Mouse (Mus musculus) C2C12 (cell line): Measurements from ENCODE around the gene Senp3. TPM values are rescaled to one million over a fixed set of nuclear protein-coding genes. Genes with fewer than 3 reads are reported as not detected.
"Not testable (repeated sequence)": the region's sequence is repeated elsewhere in the genome, so short reads cannot be mapped to it uniquely, and the experiment has no call there.

Experiments used
- H3K27me3 ChIP-seq: one replicate; pipeline ENCODE4 v1.6.1; 2011; ENCODE audit not compliant: control insufficient read depth, insufficient read depth, insufficient read length
- H3K36me3 ChIP-seq: one replicate; pipeline ENCODE4 v1.6.1; 2011; ENCODE audit not compliant: control insufficient read depth, insufficient read depth
- H3K4me3 ChIP-seq: one replicate; pipeline ENCODE4 v1.5.1; 2011; ENCODE audit warnings: mild to moderate bottlenecking, control low read depth; ENCODE audit not compliant: poor library complexity, insufficient read depth, severe bottlenecking
- H3K79me2 ChIP-seq: one replicate; pipeline ENCODE4 v1.6.1; 2011; ENCODE audit not compliant: control insufficient read depth, insufficient read depth
- H3K79me3 ChIP-seq: one replicate; pipeline ENCODE4 v1.6.1; 2011; ENCODE audit warnings: low read depth, control low read depth
- H3ac ChIP-seq: one replicate; pipeline ENCODE3; 2011; ENCODE audit warnings: low read depth; ENCODE audit not compliant: control insufficient read depth, insufficient read length
- CEBPB ChIP-seq: IDR thresholded peaks from one replicate; pipeline ENCODE4 v1.6.1; 2011; ENCODE audit warnings: low read depth, mild to moderate bottlenecking, control low read depth, moderate library complexity
- CTCF ChIP-seq: IDR thresholded peaks from one replicate; pipeline ENCODE4 v1.5.1; 2011; ENCODE audit not compliant: control insufficient read depth, insufficient read depth, insufficient read length
- FOSL1 ChIP-seq: IDR thresholded peaks from one replicate; pipeline ENCODE4 v1.8.0; 2011; ENCODE audit warnings: mild to moderate bottlenecking, low read length; ENCODE audit not compliant: poor library complexity, insufficient read depth, severe bottlenecking
- MAX ChIP-seq: IDR thresholded peaks from one replicate; pipeline ENCODE4 v1.6.1; 2011; ENCODE audit warnings: mild to moderate bottlenecking, control low read depth
- MYOD1 ChIP-seq: IDR thresholded peaks from one replicate; pipeline ENCODE4 v1.6.1; 2011; ENCODE audit warnings: low read depth; ENCODE audit not compliant: control insufficient read depth, insufficient read length
- MYOG ChIP-seq: IDR thresholded peaks from one replicate; pipeline ENCODE4 v1.6.1; 2011; ENCODE audit not compliant: control insufficient read depth, insufficient read length; ENCODE audit errors: extremely low read depth
- USF1 ChIP-seq: IDR thresholded peaks from one replicate; pipeline ENCODE4 v1.6.1; 2011; ENCODE audit warnings: low read depth, mild to moderate bottlenecking, control low read depth, moderate library complexity
- microRNA-seq: library from miRNA; unstranded; fragments of <30 nt; microRNA quantifications from one replicate; pipeline ENCODE4, GENCODE M21; 2019; ENCODE audit warnings: borderline microRNAs expressed
- polyA plus RNA-seq: library from polyadenylated mRNA; unstranded; fragments of >200 nt; fragmentation: generic; extraction: Trizol; gene quantifications from one replicate; pipeline ENCODE4 v1.2.1, GENCODE M21; 2012; ENCODE audit warnings: missing spikeins

Senp3 gene
- polyA plus RNA-seq, 1 experiment, result 89.0 TPM

- no peaks in the 10 kb centered on the region for H3K27me3 ChIP-seq
- peak overlapping the region; percentile 84 for H3K4me3 ChIP-seq
- H3K36me3 ChIP-seq, result peaks cover 18% of the 10 kb centered on the region
- peaks cover 38% of the 10 kb centered on the region for H3K79me3 ChIP-seq
- TF ChIP-seq MYOG (no peak), CEBPB (no peak), FOSL1 (no peak), CTCF (no peak), USF1 (no peak), MAX (no peak), MYOD1 (no peak)
- H3K79me2 ChIP-seq, result peaks cover 54% of the 10 kb centered on the region
- H3ac ChIP-seq, result peak overlapping the region; percentile 97
These were observed 48.6 kb downstream of the Senp3 start for GRCm38 (mm10) chr11:69633128-69633866.

- no peak for TF ChIP-seq MYOD1
- TF ChIP-seq USF1, result no peak
- TF ChIP-seq MAX, result peak; percentile 85
- TF ChIP-seq FOSL1, result no peak
- peak; percentile 78 for TF ChIP-seq CTCF
- TF ChIP-seq CEBPB, result no peak
- Histone ChIP-seq H3ac (peak within 1 kb of the TSS; percentile 97), H3K79me2 (peaks cover 46% of the 10 kb centered on the region), H3K27me3 (no peaks in the 10 kb centered on the region), H3K79me3 (peaks cover 35% of the 10 kb centered on the region), H3K36me3 (peaks cover 18% of the 10 kb centered on the region), H3K4me3 (peak within 1 kb of the TSS; percentile 84)
These were observed 49.4 kb downstream of the Senp3 start, which contains the start of gene Fxr2 for GRCm38 (mm10) chr11:69632284-69633089. TSS of gene Fxr2 (plus strand) at chr11:69632990.

- TF ChIP-seq MYOD1 (no peak), CEBPB (no peak), CTCF (no peak), USF1 (no peak), MYOG (no peak), FOSL1 (no peak), MAX (no peak)
- Histone ChIP-seq H3K4me3 (no peak overlapping the region), H3K79me2 (peaks cover 19% of the 10 kb centered on the region), H3K27me3 (no peaks in the 10 kb centered on the region), H3K36me3 (peaks cover 3% of the 10 kb centered on the region), H3ac (no peak overlapping the region), H3K79me3 (peaks cover 14% of the 10 kb centered on the region)
These were observed 52.1 kb downstream of the Senp3 start for GRCm38 (mm10) chr11:69629802-69630201.

GRCm38 (mm10) chr11:69628286-69628685 lies 53.6 kb downstream of the Senp3 start:
- Histone ChIP-seq H3ac (no peak overlapping the region), H3K36me3 (no peaks in the 10 kb centered on the region), H3K79me2 (peaks cover 4% of the 10 kb centered on the region), H3K4me3 (no peak overlapping the region), H3K79me3 (peaks cover under 1% of the 10 kb centered on the region), H3K27me3 (no peaks in the 10 kb centered on the region)
- TF ChIP-seq USF1 (no peak), FOSL1 (no peak), MYOD1 (no peak), MYOG (no peak), CTCF (peak; percentile 88), MAX (no peak)

- H3K36me3 ChIP-seq, H3K79me2 ChIP-seq, H3K4me3 ChIP-seq, H3K79me3 ChIP-seq, H3K27me3 ChIP-seq, H3ac ChIP-seq: not testable (repeated sequence)
These were observed 57.5 kb downstream of the Senp3 start for GRCm38 (mm10) chr11:69624339-69624738.

Small RNAs within 50 kb of the gene (microRNA-seq; reads per million reads assigned to microRNA genes)
- 5.2 reads per million, percentile 53 among the genes with 10 or more reads in this experiment for gene Mir1934
- gene Mir467f, result not detected

Other genes with a start within 250 kb of the Senp3 start
- 0.14 TPM for gene Dnah2, start 133.0 kb downstream of the Senp3 start, polyA plus RNA-seq
- 0.61 TPM for gene Efnb3, start 121.9 kb downstream of the Senp3 start, polyA plus RNA-seq
- 21.9 TPM for gene Wrap53, start 101.8 kb downstream of the Senp3 start, polyA plus RNA-seq
- 226 TPM for gene Trp53, start 101.7 kb downstream of the Senp3 start, polyA plus RNA-seq
- gene Atp1b2, start 76.1 kb downstream of the Senp3 start, polyA plus RNA-seq, result 0.20 TPM
- 0.18 TPM for gene Shbg, start 64.2 kb downstream of the Senp3 start, polyA plus RNA-seq
- 3.8 TPM for gene Sat2, start 60.1 kb downstream of the Senp3 start, polyA plus RNA-seq
- 96.0 TPM for gene Fxr2, start 49.1 kb downstream of the Senp3 start, polyA plus RNA-seq
- gene Sox15, start 26.8 kb downstream of the Senp3 start, polyA plus RNA-seq, result 0.08 TPM
- 95.8 TPM for gene Mpdu1, start 19.4 kb downstream of the Senp3 start, polyA plus RNA-seq
- 1.5 TPM for gene Cd68, start 15.9 kb downstream of the Senp3 start, polyA plus RNA-seq
- gene Eif4a1, start 9.7 kb downstream of the Senp3 start, polyA plus RNA-seq, result 1,304 TPM
- gene Tnfsf13, start 3.7 kb upstream of the Senp3 start, polyA plus RNA-seq, result 0.28 TPM
- 6.4 TPM for gene Tnfsf12, start 13.8 kb upstream of the Senp3 start, polyA plus RNA-seq
- 1.5 TPM for gene Tnfsfm13, start 14.0 kb upstream of the Senp3 start, polyA plus RNA-seq
- gene Polr2a, start 76.6 kb upstream of the Senp3 start, polyA plus RNA-seq, result 84.2 TPM
- gene Slc35g3, start 79.9 kb upstream of the Senp3 start, polyA plus RNA-seq, result 0.08 TPM
- gene Zbtb4, start 83.8 kb upstream of the Senp3 start, polyA plus RNA-seq, result 3.0 TPM
- 37.7 TPM for gene Chrnb1, start 113.9 kb upstream of the Senp3 start, polyA plus RNA-seq
- 4.2 TPM for gene Fgf11, start 119.8 kb upstream of the Senp3 start, polyA plus RNA-seq
- gene Tmem102, start 123.5 kb upstream of the Senp3 start, polyA plus RNA-seq, result 0.32 TPM
- gene Gm39566, start 133.2 kb upstream of the Senp3 start, polyA plus RNA-seq, result not detected
- gene Spem2, start 136.4 kb upstream of the Senp3 start, polyA plus RNA-seq, result not detected
- gene Spem1, start 140.1 kb upstream of the Senp3 start, polyA plus RNA-seq, result not detected
- 10.7 TPM for gene Nlgn2, start 155.7 kb upstream of the Senp3 start, polyA plus RNA-seq
- gene Tmem256, start 156.4 kb upstream of the Senp3 start, polyA plus RNA-seq, result 260 TPM
- 82.7 TPM for gene Plscr3, start 164.3 kb upstream of the Senp3 start, polyA plus RNA-seq
- gene Tnk1, start 176.6 kb upstream of the Senp3 start, polyA plus RNA-seq, result not detected
- not detected for gene Tmem95, start 195.9 kb upstream of the Senp3 start, polyA plus RNA-seq
- 17.2 TPM for gene Kctd11, start 199.3 kb upstream of the Senp3 start, polyA plus RNA-seq
- 0.21 TPM for gene Acap1, start 213.5 kb upstream of the Senp3 start, polyA plus RNA-seq
- gene 2810408A11Rik, start 218.9 kb upstream of the Senp3 start, polyA plus RNA-seq, result 2.4 TPM
- 38.4 TPM for gene Neurl4, start 219.0 kb upstream of the Senp3 start, polyA plus RNA-seq
- 37.3 TPM for gene Gps2, start 231.8 kb upstream of the Senp3 start, polyA plus RNA-seq
- gene Eif5a, start 239.9 kb upstream of the Senp3 start, polyA plus RNA-seq, result 2,142 TPM